Mouse (Mus musculus) lung, adult 2 months (tissue): ENCODE data around the gene 1700007K13Rik. TPM values are rescaled to one million over a fixed set of nuclear protein-coding genes. Genes with fewer than 3 reads are reported as not detected.

ENCODE experiments used
- DNase-seq: peaks from one replicate; pipeline ENCODE4 v3.0.0; 2022
- H3K4me1 ChIP-seq: fragments of 200-500 bp; 2 replicates; pipeline ENCODE4 v1.6.1; 2011; ENCODE audit warnings: low read length; ENCODE audit not compliant: control insufficient read depth, insufficient read depth
- H3K4me3 ChIP-seq: fragments of 200-500 bp; replicated peaks from 2 replicates; pipeline ENCODE3; 2011; ENCODE audit warnings: low read depth, mild to moderate bottlenecking, control low read depth, low read length; ENCODE audit errors: extremely low read depth
- CTCF ChIP-seq: fragments of 200-500 bp; IDR thresholded peaks from 2 replicates; pipeline ENCODE4 v1.5.1; 2011; ENCODE audit warnings: mild to moderate bottlenecking, low read length, control low read depth; ENCODE audit not compliant: insufficient read depth
- POLR2A ChIP-seq: fragments of 200-500 bp; IDR thresholded peaks from 2 replicates; pipeline ENCODE4 v1.6.1; 2011; ENCODE audit warnings: low read depth, mild to moderate bottlenecking, control low read depth, low read length, borderline replicate concordance; ENCODE audit errors: extremely low read depth
- WGBS: fragments of 180-500 bp; shearing (Covaris S2); methylation state at CpG from one replicate; pipeline ENCODE4 v1.1.7; 2018; 5-methylcytosine and 5-hydroxymethylcytosine counted together
- polyA plus RNA-seq: library from polyadenylated mRNA; depleted of rRNA; stranded (reverse); fragments of >200 nt; gene quantifications from 2 replicates; pipeline ENCODE4 v1.2.3, GENCODE M21; 2012

Gene 1700007K13Rik
- polyA plus RNA-seq, 1 experiment, result 10.5 TPM

DNA sequence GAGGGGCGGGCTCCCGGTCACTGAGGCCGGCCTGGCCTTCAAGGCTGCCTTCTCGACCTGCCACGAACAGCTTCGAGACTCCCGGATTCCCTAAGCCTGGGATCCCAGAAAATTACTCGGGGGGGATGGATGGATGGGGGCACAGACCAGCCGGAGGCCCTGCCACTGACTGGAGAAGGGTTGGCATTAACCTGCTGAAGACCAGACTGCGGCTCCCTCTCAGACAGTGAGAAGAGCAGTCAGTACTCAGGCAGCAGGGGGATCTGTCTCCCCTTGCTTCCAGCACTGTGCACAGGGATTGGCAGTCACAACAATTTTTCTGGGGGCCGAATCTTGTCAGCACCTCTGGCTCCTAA, 18.8 kb downstream of the 1700007K13Rik start:
- WGBS, result 6% methylated on average over 11 of the region's 11 CpGs
- no peak for TF ChIP-seq CTCF
- no peak for TF ChIP-seq POLR2A
- H3K4me3 ChIP-seq, result peak overlapping the region; percentile 42

DNA sequence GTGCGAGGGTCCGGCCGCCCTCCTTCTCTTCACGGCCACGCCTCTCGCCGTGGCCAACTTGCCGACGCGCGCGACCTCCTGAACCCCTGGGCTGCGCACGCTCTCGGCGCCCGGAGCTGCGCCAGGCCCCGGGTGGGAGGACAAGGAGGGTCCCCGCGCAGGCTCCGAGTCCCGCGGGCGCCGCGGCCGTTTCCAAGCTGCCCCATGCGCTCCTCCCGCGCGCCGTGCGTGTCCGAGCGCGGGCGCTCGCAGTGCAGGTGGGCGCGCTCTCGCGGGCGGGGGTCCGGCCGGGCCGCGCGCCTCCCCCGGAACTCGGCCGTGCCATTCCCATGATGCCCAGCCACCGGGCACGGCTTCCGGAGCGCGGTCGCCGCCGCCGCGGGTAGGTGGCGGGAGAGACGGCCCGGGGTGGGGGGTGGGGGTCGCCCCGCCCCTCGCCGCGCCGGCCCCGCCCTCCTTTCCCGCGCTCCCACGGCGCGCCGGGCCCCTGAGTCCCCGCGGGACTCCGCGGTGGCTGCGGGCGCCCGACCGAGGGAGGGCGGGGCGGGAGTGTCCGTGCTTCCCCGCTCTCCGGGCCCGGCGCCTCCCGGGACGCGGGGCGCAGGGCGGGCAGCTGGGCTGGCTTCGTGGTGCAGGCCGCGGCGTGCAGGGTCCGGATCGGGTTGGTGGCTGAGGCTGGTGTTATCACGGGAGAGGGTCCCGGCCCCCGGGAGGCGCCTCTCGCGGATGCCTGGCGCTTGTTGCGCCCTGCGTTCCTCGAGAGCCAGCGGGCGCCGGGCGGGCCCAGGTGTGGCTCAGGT, 19.4 kb downstream of the 1700007K13Rik start, which contains the start of gene Ppp1r26:
Gene Ppp1r26 (plus strand): TSS at position 286 of the 800 bp plus-strand sequence.
- peak; percentile 45 for DNase-seq
- Histone ChIP-seq H3K4me3 (peak within 1 kb of the TSS; percentile 42), H3K4me1 (0 out of 2 replicates have a peak, but pooled peaks cover 3% of the 10 kb centered on the region)
- TF ChIP-seq POLR2A, result no peak
- no peak for TF ChIP-seq CTCF
- WGBS, result under 1% methylated on average over 106 of the region's 118 CpGs

More for the DNA sequence above, 18.8 kb downstream of the 1700007K13Rik start:
- H3K4me1 ChIP-seq, result 0 out of 2 replicates have a peak, but pooled peaks cover 3% of the 10 kb centered on the region
- no peak for DNase-seq

DNA sequence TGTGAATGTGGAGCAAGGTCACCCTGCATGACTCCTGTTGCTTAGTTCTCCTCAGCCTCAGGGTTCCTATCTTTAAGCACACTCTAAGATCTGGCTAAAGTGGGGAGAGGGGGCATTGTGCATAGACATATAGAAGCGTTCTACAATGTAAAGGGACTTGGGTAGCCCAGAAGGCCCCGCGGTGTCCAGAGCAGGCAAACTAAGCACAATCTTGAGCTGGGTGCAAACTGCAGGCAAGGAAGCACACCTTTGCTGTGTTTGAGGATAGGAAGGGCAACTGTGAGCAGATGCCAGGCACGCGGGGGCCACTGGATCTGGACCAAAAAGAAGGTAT, 20.0 kb downstream of the 1700007K13Rik start:
- 10% methylated on average over 5 of the region's 5 CpGs for whole genome bisulfite sequencing
- Histone ChIP-seq H3K4me1 (0 out of 2 replicates have a peak, but pooled peaks cover 3% of the 10 kb centered on the region), H3K4me3 (peak overlapping the region; percentile 42)
- no peak for DNase-seq
- TF ChIP-seq POLR2A, result no peak
- no peak for TF ChIP-seq CTCF

DNA sequence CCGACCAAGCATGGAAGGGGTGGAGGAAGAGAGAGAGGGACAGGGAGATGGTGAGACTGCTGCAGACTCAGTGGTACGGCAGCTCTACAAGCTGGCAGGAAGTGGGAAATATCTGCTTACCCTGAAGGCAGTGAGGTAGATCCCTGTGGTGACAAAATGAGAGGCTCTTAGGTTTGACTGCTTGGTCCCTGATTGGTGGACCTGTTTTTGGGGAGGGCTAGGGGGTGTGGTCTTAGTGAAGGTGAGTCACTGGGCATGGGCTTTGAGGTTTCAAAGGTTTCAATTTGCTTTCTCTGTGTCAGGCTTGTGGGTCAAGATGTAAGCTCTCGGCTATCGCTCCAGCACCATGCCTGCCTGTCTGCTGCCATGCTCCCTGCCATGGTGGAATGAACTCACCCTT, 21.1 kb downstream of the 1700007K13Rik start:
- Histone ChIP-seq H3K4me1 (0 out of 2 replicates have a peak, but pooled peaks cover 3% of the 10 kb centered on the region), H3K4me3 (no peak overlapping the region)
- DNase-seq, result no peak
- TF ChIP-seq POLR2A, result no peak
- TF ChIP-seq CTCF, result no peak
- 81% methylated on average over 4 of the region's 4 CpGs for WGBS

DNA sequence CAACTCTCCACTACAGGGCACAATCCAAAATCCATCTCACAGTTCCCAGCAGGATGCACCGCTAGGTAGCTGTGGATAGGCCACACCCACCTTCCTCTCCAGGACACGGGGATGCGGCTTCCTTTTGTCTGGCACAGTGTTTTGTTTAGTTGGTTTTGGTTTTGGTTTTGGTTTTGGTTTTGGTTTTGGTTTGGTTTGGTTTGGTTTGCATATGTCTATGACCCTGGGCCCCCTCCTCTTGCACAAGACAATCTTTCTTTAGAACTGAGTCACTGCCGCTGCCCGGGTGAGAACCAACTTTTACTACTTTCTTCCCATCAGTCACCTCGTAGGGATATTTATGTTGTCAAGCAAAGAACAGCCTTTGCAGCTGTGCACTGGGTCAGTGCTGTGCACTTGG, 25.3 kb downstream of the 1700007K13Rik start:
- Histone ChIP-seq H3K4me3 (no peak overlapping the region), H3K4me1 (no peaks in the 10 kb centered on the region)
- no peak for DNase-seq
- no peak for TF ChIP-seq CTCF
- no peak for TF ChIP-seq POLR2A
- WGBS, result 32% methylated on average over 6 of the region's 6 CpGs

DNA sequence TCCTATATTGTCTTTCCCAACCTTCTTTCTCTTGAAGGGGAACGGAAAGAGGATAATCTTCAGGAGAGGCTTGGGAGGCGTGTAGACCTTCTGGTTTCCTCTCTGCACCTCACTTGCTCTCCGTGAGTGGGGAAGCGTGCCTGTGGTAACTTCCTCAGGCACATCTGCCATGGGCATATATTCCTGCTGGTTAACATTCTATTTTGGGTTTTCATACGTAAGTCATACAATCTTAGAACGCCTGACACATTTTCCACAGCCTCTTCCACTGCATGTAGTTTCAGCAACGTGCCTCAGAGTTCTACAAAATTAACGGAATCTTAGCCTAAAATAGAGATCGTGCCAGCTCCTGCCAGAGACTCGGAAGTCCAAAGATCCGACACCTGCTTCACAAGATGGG, 30.7 kb downstream of the 1700007K13Rik start:
- 86% methylated on average over 11 of the region's 11 CpGs for WGBS
- Histone ChIP-seq H3K4me1 (peaks cover 3% of the 10 kb centered on the region; the same call in 1 of the 2 replicates), H3K4me3 (no peak overlapping the region)
- DNase-seq, result no peak
- TF ChIP-seq POLR2A, result no peak
- TF ChIP-seq CTCF, result no peak

DNA sequence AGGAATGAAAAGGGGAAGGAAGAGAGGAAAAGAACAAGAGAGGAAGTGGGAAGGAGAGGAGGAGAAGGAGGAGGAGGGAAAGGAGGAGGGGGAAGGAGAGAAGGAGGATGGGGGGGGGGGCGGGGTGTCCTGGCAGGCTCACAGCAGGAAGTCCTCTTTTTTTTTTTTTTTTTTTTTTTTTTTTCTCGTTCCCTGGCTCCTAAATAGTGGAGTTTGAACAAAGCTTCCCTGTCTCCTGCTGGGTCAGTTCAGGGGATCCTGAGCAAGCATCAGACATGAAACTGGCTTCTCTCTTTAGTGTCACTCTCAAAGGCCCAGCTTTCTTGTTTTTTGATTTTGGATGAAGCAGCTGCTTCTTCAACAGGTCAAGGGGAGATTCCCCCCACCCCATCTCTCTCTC, 32.6 kb downstream of the 1700007K13Rik start:
- no peak for TF ChIP-seq POLR2A
- TF ChIP-seq CTCF, result no peak
- DNase-seq, result no peak
- Histone ChIP-seq H3K4me3 (no peak overlapping the region), H3K4me1 (peaks cover 3% of the 10 kb centered on the region; the same call in 1 of the 2 replicates)
- WGBS, result 11% methylated on average over 1 of the region's 2 CpGs

DNA sequence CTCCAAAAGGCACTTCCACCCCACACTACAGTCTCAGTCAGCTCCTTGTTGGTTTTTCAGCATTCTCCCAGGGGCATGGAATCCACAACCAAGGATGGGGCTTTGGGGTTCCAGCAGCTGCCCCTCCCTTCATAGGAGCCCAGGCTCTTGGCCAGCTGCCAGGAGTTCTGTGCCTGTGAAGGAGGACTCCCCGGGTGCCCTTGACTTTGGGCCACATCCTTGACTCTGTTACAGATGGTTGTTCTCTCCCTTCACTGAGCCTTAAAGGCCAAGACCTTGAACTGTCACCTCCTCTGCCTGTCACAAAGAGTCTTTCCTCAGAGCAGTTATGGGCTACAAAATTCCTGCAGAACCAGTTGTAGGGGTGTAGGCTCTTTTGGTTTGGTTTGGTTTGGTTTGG, 33.3 kb downstream of the 1700007K13Rik start:
- Histone ChIP-seq H3K4me3 (no peak overlapping the region), H3K4me1 (peaks cover 3% of the 10 kb centered on the region; the same call in 1 of the 2 replicates)
- 11% methylated on average over 1 of the region's 1 CpGs for WGBS
- DNase-seq, result peak; percentile 20
- TF ChIP-seq CTCF, result no peak
- TF ChIP-seq POLR2A, result no peak

DNA sequence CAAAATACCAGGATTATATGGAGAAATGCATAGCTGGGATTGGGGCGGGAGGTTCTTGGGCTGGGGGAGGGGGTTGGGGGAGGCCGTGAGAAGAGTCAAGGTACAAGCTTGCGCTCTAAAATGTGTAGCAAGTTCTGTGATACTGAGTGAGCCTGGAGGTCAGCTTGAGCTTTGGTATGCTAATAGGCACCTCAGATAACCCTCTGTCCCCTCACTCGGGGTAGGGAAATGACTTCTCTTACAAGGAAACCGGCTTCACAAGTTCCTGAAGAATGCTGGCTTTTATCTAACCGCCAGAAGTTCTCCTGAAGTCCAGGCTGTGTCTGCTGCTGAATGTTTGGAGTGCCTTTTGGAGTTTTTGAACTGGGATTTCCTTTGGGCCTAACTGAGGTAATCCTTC, 35.3 kb downstream of the 1700007K13Rik start:
- WGBS, result 48% methylated on average over 6 of the region's 6 CpGs
- DNase-seq, result no peak
- H3K4me1 ChIP-seq, result peaks cover 3% of the 10 kb centered on the region; the same call in 1 of the 2 replicates
- TF ChIP-seq POLR2A (no peak), CTCF (no peak)
- no peak overlapping the region for H3K4me3 ChIP-seq

DNA sequence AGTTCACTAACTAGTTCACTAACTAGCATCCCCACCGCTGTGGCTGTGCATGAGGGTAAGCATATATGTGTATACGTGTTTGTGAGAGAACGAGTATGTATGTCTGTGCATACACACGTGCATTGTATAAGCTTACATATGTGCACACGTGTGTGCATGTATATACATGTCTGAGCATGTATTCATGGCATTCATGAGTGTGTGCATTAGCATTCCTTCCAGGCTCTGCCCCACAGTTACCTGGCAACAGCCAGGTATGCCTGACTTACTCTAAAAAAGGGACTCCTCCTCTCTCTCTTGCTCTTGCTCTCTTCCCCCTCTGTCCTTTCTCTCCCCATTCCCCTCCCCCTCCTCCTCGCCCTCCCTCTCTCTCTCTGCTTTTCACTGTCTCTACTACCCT, 38.9 kb downstream of the 1700007K13Rik start:
- TF ChIP-seq POLR2A, result no peak
- no peak for TF ChIP-seq CTCF
- Histone ChIP-seq H3K4me1 (no peaks in the 10 kb centered on the region), H3K4me3 (no peak overlapping the region)
- no peak for DNase-seq
- 76% methylated on average over 6 of the region's 6 CpGs for WGBS
